Mouse (Mus musculus): ENCODE results near the gene C3.
A peak's percentile ranks its signal among the peaks of the same experiment; 100 is the strongest.

The C3 gene

DNA sequence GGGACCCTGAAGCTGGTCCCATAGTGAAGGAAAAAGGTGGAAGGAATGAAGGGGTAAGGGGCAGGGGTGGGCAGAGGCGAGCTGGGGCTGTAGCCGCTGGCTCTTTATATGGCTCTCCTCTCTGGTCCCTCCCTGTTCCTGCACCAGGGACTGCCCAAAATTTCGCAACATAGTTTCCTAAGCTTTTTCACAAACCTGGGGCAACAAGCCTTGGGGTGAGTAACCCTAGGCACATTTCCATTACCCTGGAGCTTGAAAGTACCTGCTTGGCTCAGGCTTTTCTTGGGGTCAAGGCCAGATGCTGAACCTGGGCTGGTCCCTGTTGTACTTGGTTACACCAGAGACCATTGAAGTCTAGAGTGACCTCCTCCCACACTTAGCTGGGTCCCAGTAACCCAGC, at the start of gene C3:
Gene C3, minus strand, starts transcription at position 123 of the 400 bp plus-strand sequence.
- DNase-seq (ENCODE audit: low spot score) = no peak

DNA sequence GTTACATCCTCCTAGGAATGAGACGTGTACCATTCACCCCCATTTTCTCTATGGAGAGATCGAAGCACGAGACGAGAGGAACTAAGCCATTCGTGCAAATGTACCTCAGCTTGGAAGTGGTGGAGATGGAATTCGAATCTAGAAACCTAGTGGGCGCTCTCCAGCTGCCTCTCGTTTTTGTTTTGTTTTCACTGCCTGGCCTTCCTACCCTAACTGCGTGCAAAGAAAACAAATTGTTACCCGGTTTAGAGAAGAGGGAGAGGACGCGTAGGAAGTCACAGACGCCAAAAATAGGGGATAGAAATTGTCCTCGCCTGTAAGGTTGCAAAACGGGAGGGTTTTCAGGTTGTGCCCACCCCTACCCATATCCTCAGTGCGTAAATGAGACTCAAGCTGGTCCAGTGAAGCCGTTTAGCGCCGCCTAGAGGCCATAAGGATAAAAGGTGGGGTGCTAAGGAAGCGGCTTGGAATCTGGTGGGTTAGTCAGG, 48.7 kb upstream of the C3 start:
- peak; percentile 88 for DNase-seq (ENCODE audit: low spot score)

DNA sequence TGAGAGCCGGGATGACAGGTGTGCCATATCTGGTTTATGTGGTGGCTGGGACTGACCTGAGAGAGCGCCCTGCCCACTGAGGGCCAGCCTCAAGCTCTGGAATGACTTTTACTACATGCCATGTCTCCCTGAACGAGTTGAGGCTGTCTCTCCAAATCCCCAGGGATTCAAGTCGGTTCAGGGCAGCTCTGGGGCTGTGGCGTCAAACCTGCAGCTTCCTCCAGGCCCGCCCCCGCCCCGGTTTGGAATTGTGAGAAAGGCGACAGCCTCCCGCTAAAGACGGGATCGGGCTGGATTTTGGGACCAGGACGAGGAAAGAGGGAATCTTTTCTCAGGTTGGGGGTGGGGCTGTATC, 48.0 kb upstream of the C3 start:
- peak; percentile 44 for DNase-seq (ENCODE audit: low spot score)

- peak; percentile 78 for DNase-seq (ENCODE audit: low spot score)
These were observed 47.4 kb upstream of the C3 start for GRCm38 (mm10) chr17:57275111-57275996.

GRCm38 (mm10) chr17:57274686-57275085, 46.8 kb upstream of the C3 start:
- DNase-seq (ENCODE audit: low spot score) = peak; percentile 21

- no peak for DNase-seq (ENCODE audit: low spot score)
These were observed 45.9 kb upstream of the C3 start for GRCm38 (mm10) chr17:57273846-57274245.

DNA sequence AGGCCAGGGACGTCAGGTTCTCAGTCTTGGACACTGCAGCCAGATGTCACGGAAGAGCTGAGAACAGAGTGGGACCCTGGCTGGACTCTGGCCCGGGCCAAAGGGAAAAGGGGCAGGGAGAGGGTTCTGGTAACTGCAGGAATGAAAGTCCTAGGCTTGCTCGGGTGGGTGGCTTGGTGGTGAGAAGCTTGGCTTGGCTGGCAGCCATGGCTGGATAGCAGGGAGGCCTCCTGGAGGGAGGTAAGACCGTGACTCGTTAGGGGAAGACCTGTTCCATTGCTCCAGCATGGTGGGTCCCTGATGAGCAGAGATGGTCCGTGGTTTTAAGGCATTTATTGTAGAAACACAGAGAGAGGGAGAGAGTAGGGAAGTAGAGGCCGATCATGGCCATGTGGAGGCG, 43.4 kb upstream of the C3 start:
- no peak for DNase-seq (ENCODE audit: low spot score)

DNA sequence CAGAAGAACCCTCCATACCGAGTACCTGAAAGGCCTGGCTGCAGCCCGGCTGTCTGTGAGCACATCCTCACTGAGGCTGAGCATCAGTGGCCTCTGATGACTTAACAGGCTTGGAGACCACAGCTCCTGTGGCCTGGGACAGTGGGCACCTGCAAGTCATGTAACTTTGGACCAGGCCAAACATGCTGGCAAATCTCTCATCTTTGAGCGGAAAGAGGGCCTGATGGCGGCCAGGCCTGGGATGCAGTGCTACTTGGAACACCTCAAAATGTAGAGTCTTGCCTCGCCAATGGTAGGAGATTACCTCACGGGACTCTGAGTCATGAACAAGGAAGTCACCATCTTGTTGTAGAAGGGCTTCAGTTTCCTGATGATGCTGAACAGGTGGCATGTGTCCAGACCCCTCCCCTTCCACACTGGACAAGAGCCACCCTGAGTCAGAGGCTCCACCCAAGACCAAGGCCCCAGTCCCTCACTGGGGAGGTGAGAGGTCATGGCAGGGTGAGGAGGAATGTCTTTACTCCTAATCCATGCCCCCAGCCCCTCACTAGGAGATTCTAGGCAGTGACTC, 39.7 kb upstream of the C3 start:
- DNase-seq (ENCODE audit: low spot score) = no peak

DNA sequence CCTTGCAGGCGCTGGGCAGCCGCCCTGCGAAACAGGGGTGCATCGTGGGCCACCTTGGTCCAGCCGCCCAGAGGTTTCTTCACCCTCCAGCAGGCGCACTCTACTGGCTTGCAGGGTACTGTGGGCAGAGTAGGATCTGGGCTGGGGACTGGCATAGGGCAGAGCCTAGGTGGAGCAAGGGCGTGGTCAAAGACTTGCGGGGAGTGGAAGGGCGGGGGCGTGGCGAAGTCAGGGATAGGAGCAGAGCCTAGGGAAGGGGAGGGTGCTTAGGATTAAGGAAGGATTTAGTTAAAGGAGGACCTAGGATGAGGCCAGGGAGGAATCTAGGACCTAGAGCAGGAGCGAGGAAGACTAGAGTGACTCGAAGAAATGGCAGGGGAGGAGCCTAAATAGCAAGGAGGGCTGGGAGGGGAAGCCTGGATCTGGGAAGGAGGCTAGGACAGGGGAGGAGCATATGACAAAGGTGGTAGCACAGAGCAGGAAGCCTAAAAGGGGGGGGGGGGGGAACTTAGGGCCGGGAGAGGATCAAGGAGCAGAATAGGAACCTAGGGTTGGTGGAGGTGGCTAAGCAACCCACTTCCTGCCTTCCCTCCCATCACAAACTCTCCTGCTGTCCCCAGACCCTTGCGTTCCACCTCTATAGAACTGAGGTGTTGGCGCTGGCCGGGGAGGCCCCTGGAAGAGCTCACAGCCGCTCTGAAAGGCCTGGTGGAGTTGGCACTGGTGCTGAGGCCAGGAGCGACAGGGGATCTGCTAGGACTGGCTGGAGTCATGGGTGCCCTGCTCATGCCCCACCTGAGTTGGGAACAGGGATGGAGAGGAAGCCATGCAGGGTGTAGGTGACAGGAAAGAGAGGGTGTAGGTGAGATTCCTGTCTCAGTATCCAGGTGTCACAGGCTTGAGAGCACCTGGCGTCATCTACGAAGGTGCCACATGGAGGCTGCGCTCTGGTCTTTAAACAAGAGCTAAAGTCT, 37.3 kb upstream of the C3 start:
- DNase-seq (ENCODE audit: low spot score) = no peak

DNA sequence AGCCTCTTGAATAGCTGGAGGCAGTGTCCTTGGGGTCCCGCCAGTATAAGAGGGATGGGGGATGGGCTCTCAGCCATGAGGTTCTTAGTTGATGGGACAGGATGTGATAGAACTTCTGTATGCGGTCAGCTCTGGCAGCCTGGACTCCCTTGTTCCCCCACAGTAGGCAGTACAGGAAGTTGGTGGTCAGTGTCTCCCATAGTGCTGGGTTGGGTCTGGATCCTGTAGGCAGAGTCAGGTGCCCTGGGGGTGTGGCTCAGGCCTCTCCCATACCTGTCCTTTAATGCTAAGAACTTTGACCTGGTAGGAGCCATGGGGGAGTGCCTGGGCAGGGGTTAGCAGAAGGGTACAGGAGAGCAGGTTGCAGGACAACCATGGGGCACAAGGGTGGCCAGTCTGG, 36.2 kb upstream of the C3 start:
- no peak for DNase-seq (ENCODE audit: low spot score)

DNA sequence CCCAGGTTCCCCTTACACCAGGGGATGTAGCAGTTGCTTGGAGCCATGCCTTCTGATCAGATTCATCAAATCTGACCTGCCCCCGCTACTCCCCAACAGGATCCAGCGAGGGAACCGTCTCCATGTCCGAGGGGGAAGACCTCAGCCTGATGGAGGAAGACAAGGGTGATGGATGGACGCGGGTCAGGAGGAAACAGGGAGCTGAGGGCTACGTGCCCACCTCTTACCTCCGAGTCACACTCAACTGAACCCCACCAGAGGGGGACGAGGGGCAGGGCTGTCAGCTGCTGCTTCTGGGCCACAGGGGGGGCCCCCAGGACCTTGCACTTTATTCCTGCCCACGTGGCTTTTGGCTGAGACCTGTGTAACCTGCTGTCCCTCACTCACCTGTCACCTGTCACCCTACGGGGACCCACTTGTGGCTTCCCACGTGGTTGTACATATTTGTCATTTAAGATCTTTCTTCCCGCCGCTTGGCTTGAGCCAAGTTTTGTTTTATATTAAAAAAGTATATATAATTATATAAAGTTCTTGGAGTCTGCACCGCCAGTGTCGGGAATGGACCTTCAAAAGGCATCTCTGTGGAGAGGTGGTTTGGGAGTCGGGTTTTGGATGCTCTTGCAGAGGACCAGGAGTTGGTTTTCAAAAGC, 35.1 kb upstream of the C3 start:
- no peak for DNase-seq (ENCODE audit: low spot score)

- no peak for DNase-seq (ENCODE audit: low spot score)
These were observed 33.9 kb upstream of the C3 start for GRCm38 (mm10) chr17:57261796-57262195.

- DNase-seq (ENCODE audit: low spot score) = no peak
These were observed 33.4 kb upstream of the C3 start for GRCm38 (mm10) chr17:57261286-57261685.

DNA sequence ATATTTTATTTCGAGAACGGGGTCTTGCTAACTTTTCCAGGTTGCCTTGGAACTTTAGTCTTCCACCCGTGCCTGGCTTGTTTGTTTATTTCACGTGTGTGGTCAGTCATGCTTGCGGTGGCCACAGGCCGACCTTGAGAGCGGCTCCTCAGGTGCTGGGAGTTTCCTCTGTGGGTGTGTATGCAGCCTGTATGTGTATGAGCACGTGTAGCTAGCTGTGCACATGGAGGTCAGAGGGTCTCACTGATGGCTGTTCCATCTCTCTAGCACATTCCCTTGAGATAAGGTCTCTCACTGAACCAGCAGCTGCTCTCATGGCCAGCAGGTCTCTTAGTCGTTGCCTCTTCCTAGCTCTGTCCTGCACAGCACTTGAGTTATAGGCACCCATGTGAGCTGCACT, 32.4 kb upstream of the C3 start:
- no peak for DNase-seq (ENCODE audit: low spot score)

- DNase-seq (ENCODE audit: low spot score) = no peak
These were observed 31.8 kb upstream of the C3 start for GRCm38 (mm10) chr17:57259742-57260141.

GRCm38 (mm10) chr17:57258191-57258590, 30.3 kb upstream of the C3 start:
- no peak for DNase-seq (ENCODE audit: low spot score)

DNA sequence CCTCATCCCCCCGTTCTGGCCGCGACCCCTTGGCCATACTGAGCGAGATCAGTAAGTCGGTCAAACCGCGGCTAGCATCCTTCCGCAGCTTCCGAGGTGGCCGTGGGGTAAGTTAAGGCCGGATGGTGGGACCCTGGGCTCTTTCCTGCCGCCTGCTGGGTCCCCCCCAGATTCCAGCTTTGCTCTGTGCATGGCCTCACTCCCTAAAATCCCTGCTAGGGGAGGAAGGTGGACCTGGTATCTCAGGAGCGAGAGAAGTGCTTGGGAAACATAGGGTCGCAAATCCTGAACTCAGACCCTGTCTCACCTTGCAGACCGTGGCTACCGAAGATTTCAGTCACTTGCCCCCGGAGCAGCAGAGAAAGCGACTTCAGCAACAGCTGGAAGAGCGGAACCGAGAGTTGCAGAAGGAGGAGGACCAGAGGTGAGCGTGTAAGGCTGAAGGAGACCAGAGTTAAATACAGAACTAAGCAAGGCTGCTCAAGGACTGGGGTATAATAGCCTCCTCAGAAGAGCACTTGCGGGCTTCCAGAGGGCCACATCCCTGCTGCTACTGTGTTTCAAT, 29.1 kb upstream of the C3 start:
- no peak for DNase-seq (ENCODE audit: low spot score)

- DNase-seq (ENCODE audit: low spot score) = no peak
These were observed 27.4 kb upstream of the C3 start for GRCm38 (mm10) chr17:57255354-57255753.

GRCm38 (mm10) chr17:57253306-57253705, 25.4 kb upstream of the C3 start:
- DNase-seq (ENCODE audit: low spot score) = no peak

DNA sequence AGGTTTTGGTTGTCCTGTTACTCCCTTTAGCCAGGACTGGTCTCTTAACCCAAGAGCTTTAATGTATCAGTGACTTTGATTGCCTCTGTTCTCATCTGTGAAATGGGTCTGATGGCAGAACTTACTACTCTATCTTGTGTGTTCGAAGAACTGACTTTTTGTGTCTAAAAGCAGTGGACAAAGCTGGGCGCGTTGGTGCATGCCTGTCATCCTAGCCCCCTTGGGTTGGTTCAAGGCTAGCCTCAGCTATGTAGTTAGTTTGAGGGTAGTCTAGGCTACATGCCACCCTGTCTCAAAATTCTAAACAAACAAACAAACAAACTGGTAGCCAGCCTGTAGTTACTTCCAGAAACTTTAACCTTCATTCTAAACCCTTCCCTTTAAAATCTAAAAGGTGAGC, 23.5 kb upstream of the C3 start:
- DNase-seq (ENCODE audit: low spot score) = no peak

GRCm38 (mm10) chr17:57250461-57251160, 22.7 kb upstream of the C3 start:
- DNase-seq (ENCODE audit: low spot score) = no peak

Data from MN1 (cell line).